Mouse (Mus musculus) ES-Bruce4 (cell line): ENCODE data around the gene Cypt15. TPM values are rescaled to one million over a fixed set of nuclear protein-coding genes. Genes with fewer than 3 reads are reported as not detected.
"Not testable (repeated sequence)": the region's sequence is repeated elsewhere in the genome, so short reads cannot be mapped to it uniquely, and the experiment has no call there.

Experiments
- H3K27ac ChIP-seq: 2 replicates; pipeline ENCODE4 v1.5.1; 2012; ENCODE audit warnings: low read length, inconsistent platforms; ENCODE audit not compliant: insufficient read depth
- H3K27me3 ChIP-seq: 2 replicates; pipeline ENCODE4 v1.6.1; 2012; ENCODE audit warnings: mild to moderate bottlenecking, low read length, inconsistent platforms; ENCODE audit not compliant: control insufficient read depth, poor library complexity, insufficient read depth, severe bottlenecking
- H3K36me3 ChIP-seq: 2 replicates; pipeline ENCODE4 v1.6.1; 2012; ENCODE audit warnings: inconsistent platforms, mild to moderate bottlenecking, low read length, moderate library complexity; ENCODE audit not compliant: control insufficient read depth, poor library complexity, insufficient read depth, severe bottlenecking
- H3K4me1 ChIP-seq: one replicate; pipeline ENCODE4 v1.8.1; 2011; ENCODE audit warnings: low read length; ENCODE audit not compliant: control insufficient read depth, insufficient read depth
- H3K4me3 ChIP-seq: 2 replicates; pipeline ENCODE4 v1.5.1; 2011; ENCODE audit warnings: low read depth, mild to moderate bottlenecking, low read length
- H3K9ac ChIP-seq: 2 replicates; pipeline ENCODE4 v1.6.1; 2012; ENCODE audit warnings: low read depth, mild to moderate bottlenecking, inconsistent platforms; ENCODE audit not compliant: poor library complexity, severe bottlenecking
- H3K9me3 ChIP-seq: replicated peaks from 2 replicates; pipeline ENCODE4 v1.6.1; 2012; ENCODE audit warnings: mild to moderate bottlenecking, low read length, inconsistent platforms; ENCODE audit not compliant: control insufficient read depth, poor library complexity, insufficient read depth, severe bottlenecking
- CTCF ChIP-seq: IDR thresholded peaks from one replicate; pipeline ENCODE4 v1.8.1; 2011; ENCODE audit warnings: low read depth, low read length
- EP300 ChIP-seq: IDR thresholded peaks from 2 replicates; pipeline ENCODE4 v1.6.1; 2011; ENCODE audit warnings: low read depth, low read length; ENCODE audit not compliant: insufficient read depth
- POLR2A ChIP-seq: IDR thresholded peaks from one replicate; pipeline ENCODE4 v1.8.1; 2011; ENCODE audit warnings: low read length; ENCODE audit not compliant: insufficient read depth
- polyA plus RNA-seq: library from polyadenylated mRNA; stranded (reverse); fragments of >200 nt; gene quantifications from 2 replicates; pipeline ENCODE4 v1.2.4, GENCODE M21; 2011; ENCODE audit warnings: low read depth; ENCODE audit not compliant: missing spikeins, insufficient read depth, insufficient read length

Cypt15 gene
- polyA plus RNA-seq = not detected in 2 replicates

- not testable (repeated sequence) for H3K4me1 ChIP-seq, H3K9ac ChIP-seq, H3K4me3 ChIP-seq, H3K9me3 ChIP-seq, H3K27me3 ChIP-seq, H3K27ac ChIP-seq, H3K36me3 ChIP-seq
These were observed at the start of gene Cypt15 for GRCm38 (mm10) chrX:39345967-39346366. TSS of gene Cypt15 (plus strand) at chrX:39346267.

GRCm38 (mm10) chrX:39370932-39371331 is 24.9 kb downstream of the Cypt15 start:
- TF ChIP-seq POLR2A (no peak), CTCF (no peak), EP300 (no peak)
- Histone ChIP-seq H3K9me3 (no peaks in the 10 kb centered on the region), H3K27me3 (no peaks in the 10 kb centered on the region), H3K4me3 (no peak overlapping the region), H3K9ac (no peak overlapping the region), H3K36me3 (no peaks in the 10 kb centered on the region), H3K27ac (no peak overlapping the region), H3K4me1 (no peaks in the 10 kb centered on the region)

- H3K27ac ChIP-seq = no peak overlapping the region
- no peaks in the 10 kb centered on the region for H3K27me3 ChIP-seq
- no peaks in the 10 kb centered on the region for H3K4me1 ChIP-seq
- no peak overlapping the region for H3K9ac ChIP-seq
- H3K36me3 ChIP-seq = no peaks in the 10 kb centered on the region
- H3K4me3 ChIP-seq = no peak overlapping the region
- no peak for TF ChIP-seq EP300
- TF ChIP-seq CTCF = no peak
- no peak for TF ChIP-seq POLR2A
- no peaks in the 10 kb centered on the region for H3K9me3 ChIP-seq
These were observed 32.8 kb downstream of the Cypt15 start for GRCm38 (mm10) chrX:39378830-39379229.

GRCm38 (mm10) chrX:39383806-39384205 is 37.7 kb downstream of the Cypt15 start:
- H3K27ac ChIP-seq = no peak overlapping the region
- no peaks in the 10 kb centered on the region for H3K27me3 ChIP-seq
- H3K4me3 ChIP-seq = no peak overlapping the region
- no peaks in the 10 kb centered on the region for H3K36me3 ChIP-seq
- H3K4me1 ChIP-seq = no peaks in the 10 kb centered on the region
- no peaks in the 10 kb centered on the region for H3K9me3 ChIP-seq
- TF ChIP-seq EP300 = no peak
- no peak overlapping the region for H3K9ac ChIP-seq
